Mouse (Mus musculus): ENCODE measurements around the gene Helt.
"Not testable (repeated sequence)": the region's sequence is repeated elsewhere in the genome, so short reads cannot be mapped to it uniquely, and the experiment has no call there.

Helt gene

GRCm38 (mm10) chr8:46296551-46296950 lies 2.1 kb upstream of the Helt start:
- DNase-seq (ENCODE audit: low spot score in 2 of 2), result no peak

DNA sequence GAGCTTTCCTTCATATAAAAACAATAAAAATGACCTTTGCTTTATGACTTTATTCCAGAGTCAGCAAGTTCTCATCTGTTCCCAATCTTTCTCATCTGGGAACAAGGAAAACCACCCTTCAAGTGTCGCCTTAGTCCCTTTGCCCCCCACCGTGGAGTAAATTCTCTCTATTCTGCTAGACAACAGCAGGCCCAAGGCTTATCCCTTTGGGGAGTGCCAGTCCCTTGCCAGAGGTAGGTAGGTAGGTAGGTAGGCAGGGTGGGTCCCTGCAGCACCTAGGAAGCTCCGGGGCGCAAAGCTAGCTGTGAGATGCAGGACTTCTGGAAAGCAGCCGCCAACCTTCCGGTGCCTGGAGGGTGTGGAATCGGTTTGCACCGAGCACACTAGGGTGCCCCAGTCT lies 1.5 kb upstream of the Helt start:
- DNase-seq (ENCODE audit: low spot score in 2 of 2), result no peak

- DNase-seq (ENCODE audit: low spot score in 2 of 2), result no peak
These were observed 647 bp upstream of the Helt start for GRCm38 (mm10) chr8:46295101-46295534.

DNA sequence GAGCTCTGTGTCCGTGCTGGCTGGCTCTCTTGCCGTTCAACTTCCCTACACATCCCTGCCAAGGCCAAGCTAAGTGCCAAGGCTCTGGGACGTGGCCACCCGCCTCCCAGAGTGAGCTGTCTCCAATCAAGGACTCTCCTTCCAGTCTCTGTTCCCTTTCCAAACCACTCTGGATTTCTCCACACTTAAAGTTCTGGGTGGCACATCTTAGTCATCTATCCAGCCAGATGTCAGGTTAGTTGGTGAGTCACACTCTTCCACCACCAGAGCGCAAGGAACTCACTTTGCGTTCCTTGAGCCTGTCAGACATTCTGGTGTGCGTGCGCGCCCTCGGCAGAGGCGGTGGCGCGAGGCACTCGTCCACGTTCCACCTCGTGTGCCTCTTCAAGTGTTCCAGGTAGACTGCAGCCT lies 725 bp downstream of the Helt start:
- no peak for DNase-seq (ENCODE audit: low spot score in 2 of 2)

- DNase-seq (ENCODE audit: low spot score in 2 of 2), result no peak
These were observed 1.3 kb downstream of the Helt start for GRCm38 (mm10) chr8:46293201-46293600.

DNA sequence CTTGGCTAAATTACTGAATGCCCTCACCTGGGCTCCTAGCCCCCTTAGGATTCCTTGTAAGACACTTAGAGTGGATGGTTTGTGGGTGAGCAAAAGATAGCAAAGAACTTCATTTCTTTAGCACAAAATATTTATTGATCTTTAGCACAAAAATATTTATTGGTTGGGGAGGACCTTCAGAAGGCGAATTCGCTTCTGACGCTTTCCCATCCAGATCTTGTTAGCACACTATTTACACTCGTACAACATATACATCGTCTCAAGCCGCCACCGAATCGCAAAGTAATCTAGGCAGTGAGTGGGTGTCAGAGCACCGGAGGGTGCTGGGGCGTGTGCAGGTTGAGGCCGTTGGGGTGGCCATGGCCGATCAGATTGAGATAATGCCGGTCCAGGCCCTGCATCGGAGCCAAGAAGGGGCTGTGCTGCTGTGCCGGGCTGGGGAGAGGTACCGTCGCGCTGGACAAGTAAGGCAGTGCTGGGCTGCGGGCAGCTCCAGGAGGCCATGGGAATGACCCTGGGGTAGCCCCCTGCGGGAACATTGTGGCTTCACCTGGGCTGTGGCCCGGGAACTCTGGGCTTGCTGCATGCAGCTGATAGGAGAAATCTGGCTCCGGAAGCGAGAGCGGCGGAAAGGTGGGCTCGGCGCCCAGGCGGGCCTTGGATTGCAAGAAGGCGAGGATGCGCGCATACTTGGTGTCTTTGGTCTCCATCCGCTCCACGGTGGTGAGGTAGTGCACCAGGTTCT lies 2.4 kb downstream of the Helt start:
- no peak for DNase-seq (ENCODE audit: low spot score in 2 of 2)

DNA sequence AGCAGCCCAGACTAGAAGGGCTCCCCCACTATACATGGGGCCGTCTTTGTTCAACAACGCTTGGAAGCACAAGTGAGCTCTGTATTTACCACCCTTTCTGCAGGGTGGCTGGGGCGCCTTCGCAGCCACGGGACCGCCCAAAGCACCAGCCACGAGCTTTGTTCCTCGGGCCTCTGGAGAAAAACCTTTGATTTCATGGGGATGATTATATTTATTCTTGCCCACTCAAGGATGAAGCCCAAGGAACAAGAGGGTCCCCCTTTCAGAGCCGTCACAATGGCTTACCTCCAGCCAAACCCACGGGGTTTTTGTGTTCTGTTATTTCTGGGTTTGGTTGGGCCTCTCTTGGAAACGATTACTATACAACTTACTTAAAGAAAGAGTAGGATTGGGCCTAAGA lies 5.2 kb downstream of the Helt start:
- no peak for DNase-seq (ENCODE audit: low spot score in 2 of 2)

DNA sequence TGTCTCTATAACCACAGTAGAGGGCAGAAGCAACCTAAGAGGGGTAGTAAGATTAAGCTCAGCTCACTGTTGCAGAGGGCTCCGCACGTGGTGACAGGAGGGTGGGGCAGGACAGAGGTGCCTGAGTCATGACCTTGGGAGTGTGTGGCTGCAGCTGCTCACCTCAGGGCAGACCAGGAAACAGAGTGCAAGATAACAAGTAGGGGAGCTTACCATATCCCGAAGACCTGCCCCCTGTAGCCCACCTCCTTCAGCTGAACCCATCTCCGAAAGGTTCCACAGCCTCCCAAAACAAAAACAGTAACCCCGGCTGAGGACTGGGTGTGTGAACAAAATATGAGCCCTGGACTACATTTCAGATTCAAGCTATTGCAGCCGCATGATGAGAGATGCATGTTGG lies 6.5 kb downstream of the Helt start:
- DNase-seq (ENCODE audit: low spot score in 2 of 2), result no peak

DNA sequence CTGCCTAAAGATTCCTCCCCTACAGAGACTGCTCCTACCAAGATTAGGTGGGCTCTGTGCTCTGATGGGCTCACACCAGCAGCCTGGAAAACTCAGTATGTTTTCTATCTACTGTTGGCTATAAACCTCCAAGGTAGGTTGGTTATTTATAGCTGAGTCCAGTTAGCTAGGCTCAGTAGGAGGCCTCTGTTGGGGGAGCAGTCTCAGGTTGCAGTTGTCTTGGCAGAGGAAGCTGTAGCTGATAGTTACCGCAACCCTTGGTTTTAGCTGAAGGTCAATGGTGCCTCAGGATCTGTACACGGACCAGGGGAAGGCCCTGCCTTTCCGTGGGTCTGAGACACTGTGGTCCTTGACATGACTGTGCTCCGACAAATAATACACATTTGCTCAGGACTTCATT lies 8.5 kb downstream of the Helt start:
- no peak for DNase-seq (ENCODE audit: low spot score in 2 of 2)

- DNase-seq (ENCODE audit: low spot score in 2 of 2), result peak; percentile 39 to 56
These were observed 12.9 kb downstream of the Helt start for GRCm38 (mm10) chr8:46281536-46281935.

DNA sequence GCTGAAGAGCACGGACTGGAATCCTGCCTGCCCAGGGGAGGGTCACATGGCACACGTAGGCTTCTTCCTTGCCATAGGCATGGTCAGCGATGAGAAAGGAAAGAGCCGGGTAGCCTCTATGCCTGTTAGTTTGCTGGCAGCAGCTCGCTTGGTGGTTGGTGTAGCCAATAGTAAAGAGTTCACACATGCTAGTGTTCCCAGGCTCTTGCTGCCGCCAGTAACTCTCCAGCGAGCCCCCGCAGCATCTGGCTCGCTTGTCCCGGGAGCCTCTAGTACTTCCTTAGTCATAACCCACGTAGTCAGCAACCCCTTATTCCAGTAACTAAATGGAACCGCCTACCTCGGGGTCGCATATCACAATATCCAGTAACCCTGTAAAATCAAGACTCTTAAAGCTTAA lies 17.5 kb downstream of the Helt start:
- DNase-seq (ENCODE audit: low spot score in 2 of 2), result no peak

DNA sequence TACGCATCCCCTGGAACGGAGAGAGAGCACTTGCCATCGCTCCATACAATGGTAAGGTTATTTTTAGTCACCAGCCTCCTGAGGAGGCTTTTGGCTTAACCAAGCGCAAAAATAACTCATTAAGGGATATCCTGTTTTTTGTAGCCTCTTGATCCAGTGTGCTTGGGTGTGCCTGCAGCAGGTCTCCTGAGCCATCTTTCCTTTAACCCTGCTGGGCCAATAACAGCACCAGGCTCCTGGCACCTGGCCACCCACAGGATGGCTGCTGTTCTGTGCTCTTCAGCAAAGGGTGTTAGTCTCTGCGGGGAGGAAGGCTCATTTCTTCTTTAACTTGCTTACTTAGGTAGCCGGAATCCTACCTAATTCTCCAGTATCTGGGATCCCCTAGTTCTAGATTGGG lies 23.7 kb downstream of the Helt start:
- no peak for DNase-seq (ENCODE audit: low spot score in 2 of 2)

DNA sequence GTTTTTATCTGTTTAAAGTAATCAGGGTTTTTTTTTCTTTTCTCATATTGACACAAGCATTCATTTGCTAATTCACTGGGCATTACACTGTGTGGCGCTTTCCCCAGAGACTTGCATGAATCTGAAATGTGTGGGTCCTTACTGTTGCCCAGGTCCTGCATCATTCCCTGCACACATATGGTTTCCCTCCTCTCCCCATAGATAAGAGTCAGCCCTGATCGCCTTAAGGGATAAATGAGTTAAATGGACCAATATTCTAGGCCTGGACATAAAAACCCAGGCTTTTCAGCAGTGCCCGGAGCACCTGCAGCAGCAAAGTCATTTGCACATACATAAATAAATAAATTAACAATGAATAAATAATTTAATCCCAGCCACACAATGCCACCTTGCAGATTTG lies 24.3 kb downstream of the Helt start:
- DNase-seq (ENCODE audit: low spot score in 2 of 2), result no peak

GRCm38 (mm10) chr8:46266801-46267200 lies 27.7 kb downstream of the Helt start:
- DNase-seq (ENCODE audit: low spot score in 2 of 2), result no peak

GRCm38 (mm10) chr8:46264206-46264605 lies 30.3 kb downstream of the Helt start:
- DNase-seq (ENCODE audit: low spot score in 2 of 2), result not testable (repeated sequence)

GRCm38 (mm10) chr8:46257921-46258682 lies 36.4 kb downstream of the Helt start:
- DNase-seq (ENCODE audit: low spot score in 2 of 2), result no peak

DNA sequence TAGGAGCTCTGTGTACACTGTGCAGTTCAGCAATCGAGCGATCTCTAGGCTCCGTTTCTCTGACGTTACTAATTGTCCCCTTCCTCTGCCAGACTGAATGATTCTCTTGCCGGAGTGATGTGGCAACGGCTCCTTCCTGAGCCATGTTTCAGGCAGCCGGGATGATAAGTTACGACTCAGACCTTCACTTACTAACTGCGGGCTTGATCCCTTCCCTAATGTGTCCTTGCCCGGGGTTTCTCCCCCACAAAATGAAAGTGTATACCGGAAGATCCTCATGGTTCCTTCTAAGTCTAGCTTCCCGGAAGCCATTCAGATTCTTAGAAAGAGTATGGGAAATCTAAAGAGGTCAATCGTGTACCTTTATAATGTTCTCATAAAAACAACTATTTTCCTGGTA lies 42.0 kb downstream of the Helt start:
- DNase-seq (ENCODE audit: low spot score in 2 of 2), result no peak

GRCm38 (mm10) chr8:46251561-46251960 lies 42.9 kb downstream of the Helt start:
- DNase-seq (ENCODE audit: low spot score in 2 of 2), result no peak

DNA sequence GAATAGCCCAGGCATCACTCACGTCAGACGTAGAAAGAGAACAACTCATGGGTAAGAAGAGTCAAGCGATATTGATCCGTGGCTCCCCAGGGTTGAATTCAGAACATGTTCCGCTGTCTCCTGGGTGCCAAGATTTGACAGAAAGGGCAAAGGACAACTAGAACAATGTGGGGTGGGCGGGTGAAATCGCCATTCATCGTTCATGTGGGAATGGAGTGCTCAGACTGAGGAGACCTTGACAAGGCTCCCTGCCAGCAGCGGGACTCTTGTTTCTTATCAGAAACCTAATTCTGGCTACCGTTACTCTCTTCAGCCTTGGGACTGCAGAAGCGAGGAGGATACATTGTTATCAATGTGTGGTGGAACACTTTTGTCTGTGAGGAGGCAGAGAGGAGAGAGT lies 48.1 kb downstream of the Helt start:
- no peak for DNase-seq (ENCODE audit: low spot score in 2 of 2)

DNA sequence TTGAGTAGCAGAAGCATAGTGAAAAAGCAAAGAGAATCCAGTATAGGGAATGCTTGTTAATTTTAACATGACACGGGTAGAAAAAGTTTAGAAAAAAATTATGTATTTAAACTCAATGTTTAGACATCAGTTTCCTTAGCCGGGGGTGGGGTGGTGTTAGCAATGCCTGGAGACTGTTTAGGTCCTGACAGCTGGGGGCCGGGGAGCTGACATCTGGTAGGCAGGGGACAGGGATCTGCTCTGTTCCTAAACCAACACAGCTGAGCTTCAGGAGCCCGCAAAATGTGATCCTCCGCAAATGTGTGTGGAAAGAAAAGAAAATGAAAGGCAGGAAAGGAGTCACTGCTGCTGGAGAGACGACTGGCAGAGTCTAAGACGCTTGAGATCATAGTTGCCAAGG lies 51.5 kb downstream of the Helt start:
- DNase-seq (ENCODE audit: low spot score in 2 of 2), result no peak
